Mouse (Mus musculus) spleen, embryonic (tissue): ENCODE data around the gene Maff.

Source experiments
- CTCF ChIA-PET: fragments of 350-600 bp; sonication (Branson Sonifier 250); formaldehyde crosslinking; loops from one replicate; lab custom pipeline; 2022; lab: Charles Lee

The Maff gene

DNA sequence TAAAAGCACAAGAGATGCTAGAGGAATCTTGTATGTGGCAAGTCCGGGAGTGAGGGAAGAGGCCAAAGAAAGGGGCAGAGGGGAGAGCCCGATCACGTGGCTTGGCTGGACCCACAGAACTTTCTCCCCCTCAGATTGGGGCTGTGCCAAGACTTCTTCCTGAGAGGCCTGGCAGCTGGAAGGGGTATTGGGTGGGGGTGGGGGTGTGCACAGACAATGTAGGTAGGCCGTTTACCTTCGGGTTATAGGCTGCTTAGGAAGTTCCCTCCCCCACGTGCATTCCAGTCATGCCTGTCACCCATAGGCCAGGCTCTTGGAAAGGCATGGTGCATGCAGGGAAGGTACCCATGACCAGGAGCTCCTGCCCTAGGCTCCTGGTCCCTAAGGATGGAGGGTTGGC lies 13.5 kb downstream of the Maff start:
- CTCF ChIA-PET, result no interaction called here

DNA sequence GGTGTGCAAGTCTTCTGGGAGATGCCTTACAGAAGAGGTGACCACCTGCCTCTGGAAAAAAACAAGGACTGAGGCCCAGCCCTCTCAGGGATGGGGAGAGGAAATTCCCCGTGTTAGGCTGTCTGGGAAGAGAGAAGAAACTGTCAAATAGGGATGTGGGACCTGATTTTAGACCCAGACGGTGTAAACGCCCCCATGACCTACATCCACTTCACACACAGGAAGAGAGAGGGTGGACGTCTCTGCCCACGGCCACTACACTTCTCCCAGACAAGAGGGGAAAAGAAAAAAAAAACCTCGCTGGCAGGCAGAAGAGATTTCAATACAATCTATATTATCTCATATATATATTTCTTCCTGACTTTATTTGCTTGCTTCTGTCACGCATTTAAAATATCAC lies 13.9 kb downstream of the Maff start:
- CTCF ChIA-PET, result interaction anchor here (0.6 to 0.9 kb wide), 2 partner anchors 11 to 23 kb away, joined by 3 to 5 read pairs; no protein-coding TSS in a partner anchor

DNA sequence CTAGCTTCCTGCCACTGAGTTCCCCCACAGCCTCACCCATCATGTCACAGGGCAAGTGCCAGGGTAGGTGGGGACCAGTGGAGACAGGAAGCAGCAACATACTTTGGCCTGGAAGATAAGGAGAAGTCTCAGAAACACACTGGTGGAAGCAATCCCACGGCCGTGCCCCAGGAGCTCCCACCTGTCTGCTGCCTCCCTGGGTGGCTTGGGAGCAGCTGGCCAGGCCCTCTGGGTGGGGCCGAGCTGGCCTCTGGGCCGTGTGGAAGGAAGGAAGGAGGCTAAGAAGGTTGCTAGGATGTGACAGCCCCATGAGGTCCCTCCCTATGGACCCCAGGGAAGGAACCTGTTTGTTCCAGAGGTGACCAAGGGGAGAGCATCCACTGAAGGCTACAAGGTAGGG lies 14.6 kb downstream of the Maff start:
- CTCF ChIA-PET, result interaction anchor here (0.6 to 0.9 kb wide), 2 partner anchors 12 to 23 kb away, joined by 3 to 5 read pairs; no protein-coding TSS in a partner anchor

DNA sequence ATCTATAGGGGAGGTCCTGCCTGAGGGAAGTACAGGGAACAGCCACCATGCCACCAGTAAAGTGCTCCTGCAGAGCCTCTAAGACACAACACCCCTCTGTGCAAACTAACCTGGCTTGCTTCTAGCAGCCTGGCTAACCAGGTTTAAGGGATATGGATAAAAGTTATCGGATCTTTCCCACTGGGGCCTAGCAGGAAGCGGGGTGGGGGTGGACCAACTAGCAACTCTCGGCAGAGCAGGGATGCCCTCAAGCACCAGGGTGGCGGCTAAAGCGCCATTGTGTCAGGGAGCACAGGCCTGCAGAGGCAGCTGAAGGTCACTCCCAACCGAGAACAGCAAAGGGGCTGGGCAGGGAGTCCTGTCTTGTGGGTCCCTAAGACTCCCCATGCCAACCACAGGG lies 17.7 kb downstream of the Maff start:
- CTCF ChIA-PET, result no interaction called here

DNA sequence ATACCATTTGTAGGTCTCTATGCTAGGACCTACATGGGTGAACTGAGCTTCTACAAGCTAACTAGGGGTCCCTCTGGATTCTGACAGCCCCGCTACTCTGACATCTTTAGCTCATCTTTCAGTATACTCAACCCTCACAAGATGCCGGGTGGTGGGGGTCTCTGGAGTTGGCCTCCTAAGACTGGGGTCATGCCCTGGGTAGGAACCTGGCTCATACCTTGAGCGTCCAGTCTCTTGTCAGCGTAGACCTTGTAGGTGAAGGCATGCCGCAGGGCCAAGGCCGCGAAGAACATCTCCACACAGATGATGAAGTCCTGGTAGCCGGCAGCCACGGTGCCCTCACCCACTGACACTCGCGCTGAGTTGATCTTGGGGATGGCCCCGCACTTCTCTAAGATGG lies 18.6 kb downstream of the Maff start:
- CTCF ChIA-PET, result no interaction called here

DNA sequence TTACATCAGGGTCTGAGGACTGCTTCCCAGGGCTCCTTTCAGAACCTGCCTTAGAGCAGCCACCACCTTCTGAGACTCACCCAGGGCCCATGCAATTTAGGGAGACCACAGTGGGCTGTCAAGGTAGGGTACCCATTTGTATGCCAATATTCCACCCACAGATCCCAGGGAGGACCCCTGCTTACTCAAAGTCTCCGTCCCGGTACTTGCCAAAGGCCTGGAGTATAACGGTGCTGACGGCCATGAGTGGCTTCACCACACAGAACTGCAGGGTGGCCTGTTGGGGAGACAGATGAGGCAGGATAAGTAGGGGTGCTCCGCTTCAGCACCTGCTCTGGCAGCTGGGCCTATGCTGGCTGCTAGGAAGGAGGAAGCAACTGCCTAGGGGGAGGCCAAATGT lies 20.0 kb downstream of the Maff start:
- CTCF ChIA-PET, result no interaction called here

DNA sequence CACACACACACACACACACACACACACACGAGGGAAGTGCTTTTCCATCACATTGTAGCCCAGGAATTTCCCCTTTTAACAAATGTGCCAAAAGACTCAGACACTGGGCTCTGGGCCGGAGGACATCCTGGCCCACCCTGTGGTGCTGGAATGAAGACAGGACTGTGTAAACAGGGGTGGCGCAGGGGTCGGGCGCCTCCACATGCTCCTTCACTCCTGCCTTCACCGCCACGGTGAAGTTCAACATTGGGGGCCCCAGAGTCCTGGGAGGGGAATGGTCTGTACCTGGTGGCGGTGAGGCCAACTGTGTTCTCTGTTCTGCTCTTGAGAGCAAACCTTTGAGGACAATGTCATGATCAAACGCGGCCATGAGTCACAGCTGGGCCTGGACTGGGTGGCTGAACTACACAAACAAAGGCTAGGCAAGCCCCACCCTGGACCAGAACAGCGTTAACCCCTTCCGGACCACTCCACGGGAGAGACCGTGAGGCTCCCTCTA lies 21.9 kb downstream of the Maff start:
- CTCF ChIA-PET, result no interaction called here

DNA sequence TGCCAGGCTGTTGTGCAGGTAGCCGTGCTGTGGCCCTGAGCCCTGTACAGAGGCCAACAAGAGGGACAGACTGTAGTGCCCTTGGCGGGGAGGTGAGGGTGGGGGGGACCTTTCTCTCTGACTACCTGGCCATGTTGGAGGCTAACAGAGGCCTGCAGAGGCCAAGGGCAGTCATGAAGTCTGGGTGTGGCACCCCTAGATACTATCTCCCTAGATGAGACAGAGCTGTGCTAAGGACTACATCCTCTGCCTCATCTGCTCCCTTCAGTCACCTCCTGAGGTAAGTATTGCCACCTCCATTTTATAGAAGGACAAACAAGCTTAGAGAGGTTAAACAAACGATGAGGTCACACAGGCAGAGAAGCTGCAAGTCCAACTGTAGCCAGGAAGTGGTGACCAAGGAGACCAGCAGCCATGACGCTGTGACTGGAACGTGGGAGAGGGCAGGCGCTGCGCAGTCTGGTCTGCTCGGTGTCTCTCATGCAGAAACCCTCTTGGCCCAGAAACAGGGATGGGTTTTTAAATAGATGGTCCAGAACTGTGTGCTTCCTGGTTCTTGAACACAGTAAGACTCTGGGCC lies 22.5 kb downstream of the Maff start:
- CTCF ChIA-PET, result no interaction called here

DNA sequence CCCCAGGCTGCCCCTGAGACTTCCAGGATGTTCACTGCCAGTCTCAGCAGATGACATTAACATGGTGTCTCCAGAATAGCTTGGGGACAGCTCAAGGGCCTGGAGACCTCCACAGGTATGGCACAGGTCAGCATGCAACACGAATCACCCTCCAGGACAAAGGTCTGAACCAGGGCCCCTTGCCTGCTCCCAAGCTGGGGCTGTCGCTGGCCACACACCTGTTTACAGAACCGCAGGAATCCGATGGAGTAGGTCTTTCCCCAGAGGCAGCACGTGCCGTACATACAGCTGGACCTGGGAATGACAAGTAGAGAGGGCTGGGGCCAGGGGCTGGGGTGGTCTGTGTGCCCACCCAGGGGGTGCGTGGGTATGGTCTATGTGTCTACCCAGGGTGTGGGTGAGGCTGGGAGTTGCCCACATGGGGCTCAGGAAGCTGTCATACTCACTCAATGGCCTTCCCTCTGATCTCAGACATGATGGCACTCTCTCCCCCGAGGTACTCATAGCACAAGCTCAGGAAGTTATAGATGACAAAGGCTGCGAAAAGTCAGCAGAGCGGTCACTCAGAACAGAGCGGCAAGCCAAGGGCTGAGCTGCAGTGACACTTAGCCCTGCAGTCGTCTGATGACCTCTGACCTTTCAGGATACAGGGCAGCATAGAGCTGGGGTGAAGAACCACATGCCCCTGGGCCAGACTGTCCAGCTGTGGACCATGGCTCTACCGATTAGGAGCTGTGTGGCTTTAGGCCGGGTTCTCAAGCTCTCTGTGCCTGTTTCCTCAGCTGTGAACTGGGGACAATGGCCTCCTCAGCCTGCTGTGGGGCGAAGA lies 23.2 kb downstream of the Maff start:
- CTCF ChIA-PET, result no interaction called here

DNA sequence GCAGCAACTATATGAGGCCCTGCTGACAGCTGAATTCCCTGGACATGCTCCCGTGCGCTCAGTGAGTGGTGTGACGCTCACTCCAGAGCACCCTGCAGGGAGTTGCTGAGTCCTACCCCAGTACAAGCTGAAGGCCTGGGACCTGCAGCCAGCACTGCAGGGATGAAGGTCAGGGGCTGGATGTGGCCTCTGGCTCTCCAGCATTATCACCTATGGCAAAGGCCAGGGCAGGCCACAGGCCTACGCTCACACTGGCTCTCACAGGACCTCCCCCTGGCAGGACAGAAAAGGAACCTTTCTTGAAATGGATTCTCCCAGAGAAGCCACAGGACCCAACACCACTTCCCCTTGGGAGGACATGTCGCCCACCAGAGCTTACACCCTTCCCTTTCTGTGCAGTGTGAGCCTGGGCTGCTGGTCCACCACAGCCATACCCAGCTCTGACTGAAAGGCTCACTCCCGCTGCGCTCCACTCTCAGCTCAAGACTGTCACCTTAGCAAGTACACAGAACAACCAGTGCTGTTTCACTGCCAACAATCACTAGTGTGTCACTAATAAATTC lies 23.9 kb downstream of the Maff start:
- CTCF ChIA-PET, result no interaction called here

DNA sequence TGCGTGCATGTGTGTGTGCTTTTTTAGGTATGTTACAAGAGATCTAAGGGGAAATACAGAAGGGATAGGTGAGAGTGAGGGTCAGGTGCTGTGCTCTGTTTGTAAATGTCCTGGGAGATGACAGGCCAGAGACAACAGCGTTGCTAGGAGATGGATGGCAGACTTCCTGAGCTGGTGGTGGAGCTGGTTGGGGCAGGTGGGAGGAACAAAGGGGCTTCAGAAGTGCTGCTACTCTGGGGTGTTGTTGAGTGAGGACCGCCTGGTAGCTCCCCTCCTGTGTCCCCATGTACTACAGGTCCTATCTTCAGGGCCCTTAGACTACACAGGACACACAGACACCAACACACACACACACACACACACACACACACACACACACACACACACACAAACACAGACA lies 28.3 kb downstream of the Maff start:
- CTCF ChIA-PET, result no interaction called here

DNA sequence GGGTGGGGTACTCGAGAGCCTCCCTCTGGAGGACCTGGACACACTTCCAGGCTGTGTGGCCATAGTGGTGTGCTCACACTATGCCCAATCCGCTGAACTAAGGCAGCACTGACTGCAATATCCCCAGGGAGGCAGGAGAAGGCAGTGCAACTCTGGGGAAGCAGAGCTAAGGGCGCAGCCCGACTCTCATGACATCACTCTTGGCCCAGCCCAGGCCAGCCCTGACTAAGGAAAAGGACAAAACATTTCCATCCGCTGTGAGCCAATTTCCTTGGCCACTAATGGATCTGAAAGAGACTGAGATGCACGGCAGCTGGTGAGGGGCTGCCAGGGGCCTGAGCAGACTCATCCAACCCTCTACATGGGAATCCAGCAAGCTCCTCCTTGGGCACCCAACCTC lies 31.3 kb downstream of the Maff start:
- CTCF ChIA-PET, result no interaction called here

DNA sequence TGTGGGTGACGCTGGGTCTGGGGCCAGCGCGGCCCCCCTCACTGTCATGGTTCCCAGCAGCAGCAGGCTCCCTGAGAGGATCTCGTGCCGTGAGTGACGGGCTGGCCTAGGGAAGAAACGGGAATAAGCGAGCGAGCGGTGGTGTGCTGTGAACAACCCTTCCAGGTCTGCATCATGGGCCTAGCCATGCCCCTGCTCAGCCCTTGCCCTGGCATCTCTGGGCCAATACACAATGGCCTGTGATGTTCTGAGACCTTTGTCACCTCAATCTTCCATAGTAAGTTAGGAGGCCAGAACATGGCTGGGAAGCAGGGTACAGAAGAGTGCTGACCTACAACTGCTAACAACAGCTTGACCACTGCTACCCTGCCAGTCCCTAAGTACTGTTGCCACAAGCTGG lies 32.2 kb downstream of the Maff start:
- CTCF ChIA-PET, result no interaction called here

DNA sequence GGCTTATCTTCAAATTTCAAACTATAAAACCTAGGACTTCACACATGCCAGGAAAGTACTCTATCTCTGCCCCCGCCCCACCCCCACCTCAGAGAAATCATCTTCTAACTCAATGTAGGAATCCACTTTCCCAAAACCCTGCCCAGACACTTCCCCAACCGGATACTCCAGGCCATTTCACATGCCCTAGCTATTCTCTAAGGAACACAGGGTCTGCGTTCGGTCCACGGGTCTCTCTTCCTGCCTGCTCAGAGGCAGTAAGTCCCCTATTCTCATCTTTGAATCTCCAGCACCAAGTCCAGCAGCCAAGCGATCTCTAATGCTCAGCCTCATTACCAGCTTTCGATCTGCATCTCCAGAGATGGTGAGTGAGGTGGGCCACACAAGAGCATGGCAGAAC lies 33.2 kb downstream of the Maff start:
- CTCF ChIA-PET, result interaction anchor here (0.6 to 0.8 kb wide), 2 partner anchors 64 to 197 kb away, joined by 3 to 4 read pairs; no protein-coding TSS in a partner anchor

DNA sequence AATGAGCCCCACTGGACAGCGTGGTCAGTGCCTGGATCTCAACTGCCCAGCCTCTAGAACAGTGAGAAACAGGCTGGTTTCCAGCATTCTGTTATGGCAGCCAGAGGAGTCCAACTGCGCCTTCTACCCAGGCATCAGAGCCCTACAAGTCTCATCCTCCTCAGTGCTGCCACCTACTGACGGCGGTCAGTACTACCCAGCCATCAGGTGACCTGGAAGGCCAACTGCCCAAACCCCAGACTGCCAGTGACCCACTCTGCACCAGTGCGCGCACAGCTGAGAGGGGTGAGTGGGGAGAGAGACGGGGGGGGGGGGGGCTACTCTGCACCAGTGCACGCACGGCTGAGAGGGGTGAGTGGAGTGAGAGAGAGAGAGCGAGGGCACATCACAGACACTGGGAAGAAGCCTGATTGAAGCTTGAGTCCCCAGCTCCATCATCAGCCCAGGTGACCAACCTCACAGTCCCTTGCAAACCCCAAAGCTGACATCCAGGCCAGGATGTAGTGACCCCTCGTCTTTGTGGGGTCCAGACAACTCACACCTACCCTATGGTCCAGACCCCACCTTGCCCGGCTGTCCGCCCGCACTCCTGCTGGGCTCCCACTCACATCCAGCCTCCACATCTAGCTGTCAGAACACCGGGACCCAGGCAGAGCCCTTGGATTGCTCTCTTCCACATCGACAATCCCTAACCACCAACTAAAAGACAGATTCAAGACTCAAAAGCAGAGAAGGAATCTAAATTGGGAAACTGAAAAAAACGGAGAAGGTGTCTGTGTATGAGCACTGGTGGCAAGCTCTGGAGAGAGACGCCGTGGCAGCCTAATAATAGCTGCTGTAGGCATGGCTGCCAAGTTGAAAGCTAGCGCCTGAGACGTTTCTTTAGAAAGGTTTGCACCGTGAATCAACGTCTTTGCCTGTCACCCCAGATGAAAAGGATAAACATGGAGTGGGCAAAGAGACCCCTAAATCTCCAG lies 34.3 kb downstream of the Maff start:
- CTCF ChIA-PET, result interaction anchor here (0.8 kb wide), 1 partner anchor 65 kb away, joined by 4 read pairs; no protein-coding TSS in a partner anchor

DNA sequence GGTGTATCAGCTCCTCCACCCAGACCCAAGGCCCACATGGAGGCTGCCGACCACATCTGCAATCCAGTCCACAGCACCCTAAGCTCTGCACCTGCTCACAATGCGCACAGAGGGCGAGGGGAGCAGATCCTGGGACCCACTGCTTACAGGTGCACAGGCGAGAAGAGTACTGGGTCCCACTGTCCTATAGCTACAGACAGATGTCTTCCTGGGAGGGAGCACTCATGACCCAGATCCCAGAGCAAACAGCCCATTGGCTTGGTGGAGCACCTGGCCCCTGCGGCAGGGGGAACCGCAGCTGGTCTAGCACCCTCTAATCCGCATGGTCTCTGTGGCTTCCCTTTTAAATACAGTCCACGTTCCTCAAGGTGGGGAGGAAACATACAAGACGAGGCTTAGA lies 35.2 kb downstream of the Maff start:
- CTCF ChIA-PET, result interaction anchor here (0.6 kb wide), 1 partner anchor 36 kb away, joined by 5 read pairs; no protein-coding TSS in a partner anchor

DNA sequence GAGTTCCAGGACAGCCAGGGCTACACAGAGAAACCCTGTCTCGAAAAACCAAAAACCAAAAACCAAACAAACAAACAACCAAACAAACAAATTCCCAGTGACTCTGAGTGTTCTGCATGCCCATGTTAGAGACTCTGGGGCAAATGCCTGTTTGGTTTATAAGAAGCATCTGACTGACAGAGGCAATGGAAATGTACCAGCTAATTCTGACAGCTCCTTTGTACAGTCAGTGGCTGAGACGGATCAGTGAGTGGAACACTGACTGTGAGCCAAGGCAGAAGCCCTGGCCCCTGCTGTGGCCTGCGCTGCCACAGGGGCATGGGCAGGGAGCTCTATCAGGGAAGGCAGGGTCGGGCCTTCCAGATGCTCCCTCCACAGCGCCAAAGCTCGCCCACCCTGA lies 40.7 kb downstream of the Maff start:
- CTCF ChIA-PET, result no interaction called here

DNA sequence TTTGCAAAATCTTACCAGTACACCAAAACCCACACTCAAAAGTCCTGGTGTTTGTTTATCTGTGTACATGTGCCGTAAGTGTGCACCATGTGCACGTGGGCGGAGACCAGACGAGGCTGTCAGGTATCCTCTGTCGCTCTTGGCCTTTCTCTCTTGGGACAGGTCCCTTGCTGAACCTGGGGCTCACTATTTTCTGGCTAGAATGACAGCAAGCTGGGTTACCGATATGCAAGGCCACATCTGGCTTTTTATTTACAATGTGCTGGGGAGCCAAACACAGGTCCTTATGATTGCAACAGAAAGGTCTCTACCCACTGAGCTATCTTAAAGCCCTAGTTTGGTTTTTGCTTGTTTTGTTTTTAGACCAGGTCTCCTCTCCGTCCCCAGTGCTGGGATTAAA lies 41.2 kb downstream of the Maff start:
- CTCF ChIA-PET, result no interaction called here

DNA sequence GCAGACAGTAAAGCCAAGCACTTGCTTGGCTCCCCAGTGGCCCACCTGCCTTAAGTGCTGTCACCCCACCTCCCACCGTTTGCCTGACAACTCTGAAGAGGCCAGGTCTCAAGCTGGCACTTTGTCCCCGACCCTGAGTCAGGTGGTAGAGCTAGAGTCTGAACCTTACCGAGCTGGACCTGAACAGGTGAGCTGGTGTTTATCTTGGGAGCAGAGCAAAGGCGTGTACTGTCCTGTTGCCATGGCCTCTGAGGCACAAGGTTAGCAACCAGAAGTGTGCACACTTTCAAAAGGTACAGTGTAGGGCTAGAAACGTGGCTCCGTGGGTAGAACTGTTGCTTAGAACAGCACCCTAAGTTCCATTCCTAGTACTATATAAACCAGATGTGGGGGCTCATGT lies 41.8 kb downstream of the Maff start:
- CTCF ChIA-PET, result no interaction called here

DNA sequence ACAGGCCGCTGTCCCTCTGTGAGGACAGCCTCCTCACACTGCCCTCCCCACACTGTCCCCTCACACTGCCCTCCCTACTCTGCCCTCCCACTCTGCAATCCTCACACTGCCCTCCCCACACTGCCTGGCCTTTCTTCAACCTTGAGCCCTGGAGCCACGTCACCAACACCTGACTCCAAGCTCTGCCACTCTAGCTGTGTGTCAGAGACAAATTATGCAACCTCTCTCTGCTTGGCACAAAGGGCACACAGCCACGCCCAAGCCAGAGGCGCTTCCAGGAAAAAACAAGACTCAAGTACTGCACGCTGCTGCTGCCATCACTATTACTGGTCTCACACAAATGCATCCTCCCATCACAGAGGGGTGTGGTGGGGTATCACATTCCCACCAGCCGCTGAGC lies 44.0 kb downstream of the Maff start:
- CTCF ChIA-PET, result no interaction called here

DNA sequence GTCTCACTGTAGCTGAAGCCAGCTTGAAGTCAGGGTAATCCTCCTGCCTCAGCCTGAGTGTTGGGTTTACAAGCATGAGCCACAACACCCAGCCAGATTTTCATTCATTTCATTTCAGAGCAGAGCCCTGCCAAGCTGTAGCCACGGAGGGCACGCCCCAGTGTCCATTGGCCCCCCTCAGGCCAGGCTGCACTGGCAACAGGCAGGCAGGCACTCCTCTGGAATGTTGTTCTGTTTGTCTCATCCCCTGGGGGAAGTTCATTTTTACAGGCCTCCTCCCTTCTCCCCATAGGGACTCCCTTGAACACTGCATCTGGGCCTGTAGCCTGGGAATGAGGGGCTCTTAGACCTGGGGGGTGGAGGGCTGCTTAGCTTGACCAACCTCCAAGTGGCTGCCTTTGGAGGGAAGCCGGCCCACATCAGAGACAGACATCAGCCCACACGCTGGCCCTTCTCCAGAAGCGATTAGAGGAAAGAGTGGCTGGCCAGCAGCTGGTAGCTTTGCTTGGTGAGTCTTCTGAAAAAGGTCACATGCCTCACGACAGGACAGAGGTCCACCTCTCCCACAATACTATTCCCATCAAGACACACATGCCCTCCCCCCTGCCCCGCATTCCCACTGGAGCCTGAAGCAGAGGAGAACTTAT lies 45.1 kb downstream of the Maff start:
- CTCF ChIA-PET, result interaction anchor here (0.7 kb wide), 1 partner anchor 158 kb away, joined by 3 read pairs; no protein-coding TSS in a partner anchor
